Mouse (Mus musculus) small intestine, adult 2 months (tissue): ENCODE results near the gene Pnpla5. TPM values are rescaled to one million over a fixed set of nuclear protein-coding genes. Genes with fewer than 3 reads are reported as not detected.
"Not testable (repeated sequence)": the region's sequence is repeated elsewhere in the genome, so short reads cannot be mapped to it uniquely, and the experiment has no call there.

Experiments
- H3K27ac ChIP-seq: fragments of 200-500 bp; 2 replicates; pipeline ENCODE4 v1.5.1; 2012; ENCODE audit warnings: low read depth, low read length, control low read depth, inconsistent platforms; ENCODE audit not compliant: insufficient read depth
- H3K27me3 ChIP-seq: fragments of 200-500 bp; 2 replicates; pipeline ENCODE4 v1.6.1; 2012; ENCODE audit warnings: mild to moderate bottlenecking, moderate library complexity, low read length, inconsistent platforms; ENCODE audit not compliant: control insufficient read depth, insufficient read depth
- H3K36me3 ChIP-seq: fragments of 200-500 bp; 2 replicates; pipeline ENCODE4 v1.6.1; 2012; ENCODE audit warnings: mild to moderate bottlenecking, low read length, control low read depth, inconsistent platforms; ENCODE audit not compliant: control insufficient read depth, insufficient read depth
- H3K4me1 ChIP-seq: fragments of 200-500 bp; 2 replicates; pipeline ENCODE4 v1.6.1; 2012; ENCODE audit warnings: low read length, inconsistent platforms, mixed read lengths; ENCODE audit not compliant: control insufficient read depth, insufficient read depth, insufficient read length
- H3K4me3 ChIP-seq: fragments of 200-500 bp; 2 replicates; pipeline ENCODE4 v1.5.1; 2012; ENCODE audit warnings: low read depth, mild to moderate bottlenecking, control low read depth, inconsistent platforms, low read length, moderate library complexity
- CTCF ChIP-seq: fragments of 200-500 bp; IDR thresholded peaks from 2 replicates; pipeline ENCODE4 v1.5.1; 2012; ENCODE audit warnings: low read depth, mild to moderate bottlenecking, control low read depth, inconsistent platforms, low read length, moderate library complexity, mixed read lengths; ENCODE audit not compliant: insufficient replicate concordance, insufficient read length; ENCODE audit errors: extremely low read depth
- POLR2A ChIP-seq: fragments of 200-500 bp; IDR thresholded peaks from 2 replicates; pipeline ENCODE4 v1.6.1; 2012; ENCODE audit warnings: low read depth, mild to moderate bottlenecking, control low read depth, inconsistent platforms, low read length, moderate library complexity
- WGBS: fragments of 180-500 bp; shearing (Covaris S2); methylation state at CpG from one replicate; pipeline ENCODE4 v1.1.7; 2018; 5-methylcytosine and 5-hydroxymethylcytosine counted together
- polyA plus RNA-seq: library from polyadenylated mRNA; depleted of rRNA; stranded (reverse); fragments of >200 nt; gene quantifications from 2 replicates; pipeline ENCODE4 v1.2.3, GENCODE M21; 2012

Pnpla5 gene
- polyA plus RNA-seq, 1 experiment: not detected

- Histone ChIP-seq H3K27ac (no peak overlapping the region), H3K4me1 (no peaks in the 10 kb centered on the region), H3K27me3 (no peaks in the 10 kb centered on the region), H3K36me3 (no peaks in the 10 kb centered on the region), H3K4me3 (no peak overlapping the region)
- no peak for TF ChIP-seq POLR2A
- no peak for TF ChIP-seq CTCF
- 88% methylated on average over 1 of the region's 1 CpGs for WGBS
Observed at GRCm38 (mm10) chr15:84116466-84116865, 6.5 kb downstream of the Pnpla5 start.

- Histone ChIP-seq H3K4me1 (no peaks in the 10 kb centered on the region), H3K27ac (no peak overlapping the region), H3K27me3 (no peaks in the 10 kb centered on the region), H3K36me3 (no peaks in the 10 kb centered on the region), H3K4me3 (no peak overlapping the region)
- 46% methylated on average over 5 of the region's 5 CpGs for WGBS
- no peak for TF ChIP-seq POLR2A
- no peak for TF ChIP-seq CTCF
Observed at GRCm38 (mm10) chr15:84115727-84116126, 7.2 kb downstream of the Pnpla5 start.

GRCm38 (mm10) chr15:84113873-84114272 lies 9.1 kb downstream of the Pnpla5 start:
- TF ChIP-seq POLR2A (no peak), CTCF (no peak)
- H3K27ac ChIP-seq: no peak overlapping the region
- no peaks in the 10 kb centered on the region for H3K36me3 ChIP-seq
- no peaks in the 10 kb centered on the region for H3K27me3 ChIP-seq
- 56% methylated on average over 6 of the region's 6 CpGs for WGBS
- H3K4me1 ChIP-seq: no peaks in the 10 kb centered on the region
- H3K4me3 ChIP-seq: no peak overlapping the region

GRCm38 (mm10) chr15:84108899-84109298 lies 14.1 kb downstream of the Pnpla5 start:
- Histone ChIP-seq H3K4me3 (no peak overlapping the region), H3K27me3 (peaks cover 19% of the 10 kb centered on the region), H3K4me1 (peaks cover 7% of the 10 kb centered on the region), H3K27ac (no peak overlapping the region), H3K36me3 (no peaks in the 10 kb centered on the region)
- WGBS: 9% methylated on average over 13 of the region's 13 CpGs
- TF ChIP-seq POLR2A (no peak), CTCF (no peak)

- WGBS: 13% methylated on average over 12 of the region's 12 CpGs
- Histone ChIP-seq H3K4me1 (peaks cover 7% of the 10 kb centered on the region), H3K27ac (no peak overlapping the region), H3K36me3 (no peaks in the 10 kb centered on the region), H3K4me3 (peak overlapping the region; percentile 55; the same call in 1 of the 2 replicates), H3K27me3 (peaks cover 19% of the 10 kb centered on the region)
- TF ChIP-seq CTCF: no peak
- no peak for TF ChIP-seq POLR2A
Observed at GRCm38 (mm10) chr15:84105924-84106500, 17.0 kb downstream of the Pnpla5 start.

- no peak for TF ChIP-seq POLR2A
- TF ChIP-seq CTCF: no peak
- H3K27me3 ChIP-seq: peaks cover 19% of the 10 kb centered on the region
- peaks cover 7% of the 10 kb centered on the region for H3K4me1 ChIP-seq
- peak within 1 kb of the TSS; percentile 55 for H3K4me3 ChIP-seq
- 3% methylated on average over 77 of the region's 77 CpGs for WGBS
- no peak within 1 kb of the TSS for H3K27ac ChIP-seq
- no peaks in the 10 kb centered on the region for H3K36me3 ChIP-seq
Observed at GRCm38 (mm10) chr15:84105105-84105923, 17.7 kb downstream of the Pnpla5 start, which contains the start of gene Sult4a1. TSS of gene Sult4a1 (minus strand) at chr15:84105754.

- WGBS: 69% methylated on average over 7 of the region's 7 CpGs
- Histone ChIP-seq H3K4me3 (no peak overlapping the region), H3K4me1 (peaks cover 7% of the 10 kb centered on the region), H3K36me3 (no peaks in the 10 kb centered on the region), H3K27me3 (peaks cover 19% of the 10 kb centered on the region), H3K27ac (no peak overlapping the region)
- TF ChIP-seq POLR2A (no peak), CTCF (no peak)
Observed at GRCm38 (mm10) chr15:84104626-84105025, 18.3 kb downstream of the Pnpla5 start.

- not testable (repeated sequence) for H3K4me3 ChIP-seq
Observed at GRCm38 (mm10) chr15:84097536-84097935, 25.4 kb downstream of the Pnpla5 start.

More at GRCm38 (mm10) chr15:84097536-84097935, 25.4 kb downstream of the Pnpla5 start:
- WGBS: 76% methylated on average over 15 of the region's 15 CpGs
- not testable (repeated sequence) for H3K27me3 ChIP-seq, H3K36me3 ChIP-seq, H3K4me1 ChIP-seq, H3K27ac ChIP-seq
